ENCODE assay signal across 20 mouse cellular contexts in genomic region chr14:122762603-122763002, GRCm38 (mm10).
A peak's percentile ranks its signal among the peaks of the same experiment; 100 is the strongest.
DNase-seq lines count a peak whose midpoint lies in the region; ATAC-seq and TF ChIP-seq lines count a peak whose summit lies in the region.
"Had no signal": no experiment of that assay in that cellular context is flagged by ENCODE, and none has a peak within 500 bp of the region (broad histone marks: within the 10 kb centered on the region; RNA-seq: fewer than 3 reads in every experiment).

No protein-coding gene starts in this region.

- H3K4me1 ChIP-seq in embryonic facial prominence, embryonic 14.5 days (ENCODE audit: control insufficient read depth, insufficient read depth, low read length): no peaks in the 10 kb centered on the region
- no peaks in the 10 kb centered on the region for H3K4me1 ChIP-seq in embryonic facial prominence, embryonic 10.5 days
- H3K4me1 ChIP-seq in midbrain, embryonic 14.5 days (ENCODE audit: control insufficient read depth, insufficient read depth, low read length): no peaks in the 10 kb centered on the region
- H3K4me1 ChIP-seq in midbrain, embryonic 10.5 days: no peaks in the 10 kb centered on the region
- H3K4me1 ChIP-seq: heart, embryonic 15.5 days had no signal

- DNase-seq in embryonic facial prominence, embryonic 14.5 days (ENCODE audit: low spot score): peak; percentile 78
- no peak for DNase-seq in embryonic facial prominence, embryonic 10.5 days (ENCODE audit: low spot score)
- peak; percentile 18 for DNase-seq in left cerebral cortex, postnatal 4 days
- no peak for DNase-seq in left cerebral cortex, adult 11 months (ENCODE audit: low spot score)
- DNase-seq in midbrain, embryonic 14.5 days: peak; percentile 64
- DNase-seq in midbrain, embryonic 10.5 days (ENCODE audit: low spot score): no peak
- no peak for DNase-seq in layer of hippocampus, adult 2 months (ENCODE audit: low spot score in 2 of 2)
- DNase-seq: adrenal gland, adult 2 months; adrenal gland, postnatal 25 days; cerebellum, adult 2 months; forebrain, postnatal 0 days; gastrocnemius, postnatal 14 days; heart, adult 2 months; heart, postnatal 14 days had no signal

- H3K9me3 ChIP-seq in embryonic facial prominence, embryonic 14.5 days (ENCODE audit: control insufficient read depth, low read length): no peaks in the 10 kb centered on the region
- H3K9me3 ChIP-seq in embryonic facial prominence, embryonic 10.5 days: no peaks in the 10 kb centered on the region
- no peaks in the 10 kb centered on the region for H3K9me3 ChIP-seq in midbrain, embryonic 14.5 days (ENCODE audit: control insufficient read depth, low read length)
- no peaks in the 10 kb centered on the region for H3K9me3 ChIP-seq in midbrain, embryonic 10.5 days (replicated peaks)
- H3K9me3 ChIP-seq: embryonic facial prominence, embryonic 13.5 days; heart, embryonic 15.5 days; hindbrain, embryonic 13.5 days had no signal

- intact Hi-C loops in left cerebral cortex, postnatal 4 days (cut with DNase I): no loop called here

- no peak overlapping the region for H3K9ac ChIP-seq in embryonic facial prominence, embryonic 14.5 days (ENCODE audit: low read depth, low read length)
- no peak overlapping the region for H3K9ac ChIP-seq in midbrain, embryonic 14.5 days (replicated peaks; ENCODE audit: low read length)
- H3K9ac ChIP-seq: embryonic facial prominence, embryonic 13.5 days; forebrain, postnatal 0 days; heart, embryonic 15.5 days; hindbrain, embryonic 13.5 days had no signal

- no peaks in the 10 kb centered on the region for H3K27me3 ChIP-seq in embryonic facial prominence, embryonic 14.5 days (replicated peaks; ENCODE audit: control insufficient read depth, insufficient read depth, low read length)
- no peaks in the 10 kb centered on the region for H3K27me3 ChIP-seq in embryonic facial prominence, embryonic 10.5 days (replicated peaks; ENCODE audit: low read depth, poor library complexity, severe bottlenecking)
- H3K27me3 ChIP-seq in midbrain, embryonic 14.5 days (ENCODE audit: control insufficient read depth, insufficient read depth, low read length): no peaks in the 10 kb centered on the region
- no peaks in the 10 kb centered on the region for H3K27me3 ChIP-seq in midbrain, embryonic 10.5 days (ENCODE audit: low read depth, poor library complexity, severe bottlenecking)
- H3K27me3 ChIP-seq: embryonic facial prominence, embryonic 13.5 days; heart, embryonic 15.5 days; hindbrain, embryonic 13.5 days; Patski had no signal

- no peak for ATAC-seq in embryonic facial prominence, embryonic 14.5 days (ENCODE audit: low read depth)
- ATAC-seq in midbrain, embryonic 14.5 days (ENCODE audit: low FRiP score, low TSS enrichment): no peak
- ATAC-seq: activated CD4-positive, CD25-positive, alpha-beta regulatory T cell, adult 4 months; forebrain, postnatal 0 days; Patski had no signal

- no peak for TF ChIP-seq CTCF in layer of hippocampus, adult 2 months (conservative IDR thresholded peaks at IDR 0.05)

- H3K27ac ChIP-seq in embryonic facial prominence, embryonic 14.5 days (replicated peaks; ENCODE audit: low read depth, low read length): no peak overlapping the region
- no peak overlapping the region for H3K27ac ChIP-seq in embryonic facial prominence, embryonic 10.5 days (replicated peaks)
- H3K27ac ChIP-seq in midbrain, embryonic 14.5 days (replicated peaks; ENCODE audit: low read depth, low read length): no peak overlapping the region
- no peak overlapping the region for H3K27ac ChIP-seq in midbrain, embryonic 10.5 days (replicated peaks)
- no peak overlapping the region for H3K27ac ChIP-seq in layer of hippocampus, adult 2 months
- H3K27ac ChIP-seq: embryonic facial prominence, embryonic 13.5 days; heart, adult 2 months; heart, embryonic 15.5 days; hindbrain, embryonic 13.5 days had no signal

- no peak overlapping the region for H3K4me3 ChIP-seq in embryonic facial prominence, embryonic 14.5 days (ENCODE audit: low read depth, low read length)
- no peak overlapping the region for H3K4me3 ChIP-seq in embryonic facial prominence, embryonic 10.5 days
- no peak overlapping the region for H3K4me3 ChIP-seq in midbrain, embryonic 14.5 days (replicated peaks; ENCODE audit: low read depth, low read length)
- no peak overlapping the region for H3K4me3 ChIP-seq in midbrain, embryonic 10.5 days
- H3K4me3 ChIP-seq in layer of hippocampus, adult 2 months: no peak overlapping the region
- H3K4me3 ChIP-seq: embryonic facial prominence, embryonic 13.5 days; heart, adult 2 months; heart, embryonic 15.5 days; hindbrain, embryonic 13.5 days had no signal

- no peak overlapping the region for H3K4me2 ChIP-seq in embryonic facial prominence, embryonic 14.5 days (ENCODE audit: low read depth, low read length)
- H3K4me2 ChIP-seq in midbrain, embryonic 14.5 days (ENCODE audit: low read length): no peak overlapping the region
- H3K4me2 ChIP-seq: embryonic facial prominence, embryonic 13.5 days; heart, embryonic 11.5 days; heart, embryonic 15.5 days; hindbrain, embryonic 13.5 days had no signal

- no peaks in the 10 kb centered on the region for H3K36me3 ChIP-seq in embryonic facial prominence, embryonic 14.5 days (ENCODE audit: control insufficient read depth, insufficient read depth, low read length)
- no peaks in the 10 kb centered on the region for H3K36me3 ChIP-seq in embryonic facial prominence, embryonic 10.5 days (replicated peaks)
- H3K36me3 ChIP-seq in midbrain, embryonic 14.5 days (ENCODE audit: control insufficient read depth, insufficient read depth, low read length): no peaks in the 10 kb centered on the region
- no peaks in the 10 kb centered on the region for H3K36me3 ChIP-seq in midbrain, embryonic 10.5 days
- H3K36me3 ChIP-seq: embryonic facial prominence, embryonic 13.5 days; heart, embryonic 15.5 days; hindbrain, embryonic 13.5 days had no signal

Comparison
In these comparisons a context has a peak if more than half of its experiments do, and no peak if none do; other contexts are left out.
1. DNase-seq: peak in embryonic facial prominence, embryonic 14.5 days (single experiment), left cerebral cortex, postnatal 4 days (single experiment) and midbrain, embryonic 14.5 days (single experiment); none in embryonic facial prominence, embryonic 10.5 days (single experiment), left cerebral cortex, adult 11 months (single experiment), midbrain, embryonic 10.5 days (single experiment) and layer of hippocampus, adult 2 months (0 of 2).